Mouse (Mus musculus): Measurements from ENCODE around the gene Kif5c. TPM values are rescaled to one million over a fixed set of nuclear protein-coding genes. Genes with fewer than 3 reads are reported as not detected.

Kif5c gene
- polyA plus RNA-seq, 1 experiment = 19.0 TPM

DNA sequence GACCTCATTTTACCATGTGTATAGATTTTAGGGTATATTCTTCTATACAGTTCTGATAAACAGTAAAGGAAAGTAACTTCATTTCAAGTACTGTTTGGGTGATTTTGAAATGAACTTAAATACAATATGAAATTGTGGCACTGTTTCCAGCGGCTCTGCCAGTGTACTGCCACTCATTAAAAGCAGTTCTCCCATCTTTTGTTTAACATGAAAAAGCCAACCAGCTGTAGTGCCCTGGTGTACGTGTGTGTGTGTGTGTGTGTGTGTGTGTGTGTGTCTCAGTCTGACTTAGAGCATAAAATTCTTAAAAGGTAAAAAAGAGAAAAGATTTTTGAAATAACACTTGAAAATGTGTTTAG, 110.5 kb downstream of the Kif5c start:
- no peaks in the 10 kb centered on the region for H3K4me1 ChIP-seq (ENCODE audit: control insufficient read depth, insufficient read depth, low read length)
- TF ChIP-seq CTCF (IDR thresholded peaks at IDR 0.05; ENCODE audit: control insufficient read depth, insufficient read depth, insufficient replicate concordance, low read depth, low read length) = no peak
- TF ChIP-seq POLR2A (IDR thresholded peaks at IDR 0.05; ENCODE audit: control insufficient read depth, low read depth, low read length) = no peak
- H3K27ac ChIP-seq (ENCODE audit: control insufficient read depth, insufficient read depth, low read depth, low read length) = no peak overlapping the region
- H3K36me3 ChIP-seq (ENCODE audit: control insufficient read depth, insufficient read depth, low read length) = no peaks in the 10 kb centered on the region
- H3K27me3 ChIP-seq (ENCODE audit: control insufficient read depth, insufficient read depth, low read length) = no peaks in the 10 kb centered on the region
- H3K4me3 ChIP-seq (ENCODE audit: control insufficient read depth, low read depth, low read length) = no peak overlapping the region

GRCm38 (mm10) chr2:49730183-49730582, 111.1 kb downstream of the Kif5c start:
- H3K36me3 ChIP-seq (ENCODE audit: control insufficient read depth, insufficient read depth, low read length) = no peaks in the 10 kb centered on the region
- H3K27me3 ChIP-seq (ENCODE audit: control insufficient read depth, insufficient read depth, low read length) = no peaks in the 10 kb centered on the region
- no peaks in the 10 kb centered on the region for H3K4me1 ChIP-seq (ENCODE audit: control insufficient read depth, insufficient read depth, low read length)
- no peak overlapping the region for H3K27ac ChIP-seq (ENCODE audit: control insufficient read depth, insufficient read depth, low read depth, low read length)
- TF ChIP-seq CTCF (IDR thresholded peaks at IDR 0.05; ENCODE audit: control insufficient read depth, insufficient read depth, insufficient replicate concordance, low read depth, low read length) (no peak), POLR2A (IDR thresholded peaks at IDR 0.05; ENCODE audit: control insufficient read depth, low read depth, low read length) (no peak)
- no peak overlapping the region for H3K4me3 ChIP-seq (ENCODE audit: control insufficient read depth, low read depth, low read length)

GRCm38 (mm10) chr2:49732745-49733655, 113.9 kb downstream of the Kif5c start:
- H3K36me3 ChIP-seq (ENCODE audit: control insufficient read depth, insufficient read depth, low read length) = no peaks in the 10 kb centered on the region
- no peak overlapping the region for H3K4me3 ChIP-seq (ENCODE audit: control insufficient read depth, low read depth, low read length)
- no peaks in the 10 kb centered on the region for H3K4me1 ChIP-seq (ENCODE audit: control insufficient read depth, insufficient read depth, low read length)
- no peak for TF ChIP-seq CTCF (IDR thresholded peaks at IDR 0.05; ENCODE audit: control insufficient read depth, insufficient read depth, insufficient replicate concordance, low read depth, low read length)
- no peak for TF ChIP-seq POLR2A (IDR thresholded peaks at IDR 0.05; ENCODE audit: control insufficient read depth, low read depth, low read length)
- H3K27me3 ChIP-seq (ENCODE audit: control insufficient read depth, insufficient read depth, low read length) = no peaks in the 10 kb centered on the region
- H3K27ac ChIP-seq (ENCODE audit: control insufficient read depth, insufficient read depth, low read depth, low read length) = no peak overlapping the region

- no peaks in the 10 kb centered on the region for H3K27me3 ChIP-seq (ENCODE audit: control insufficient read depth, insufficient read depth, low read length)
- H3K4me1 ChIP-seq (ENCODE audit: control insufficient read depth, insufficient read depth, low read length) = no peaks in the 10 kb centered on the region
- no peaks in the 10 kb centered on the region for H3K36me3 ChIP-seq (ENCODE audit: control insufficient read depth, insufficient read depth, low read length)
- TF ChIP-seq POLR2A (IDR thresholded peaks at IDR 0.05; ENCODE audit: control insufficient read depth, low read depth, low read length) (no peak), CTCF (IDR thresholded peaks at IDR 0.05; ENCODE audit: control insufficient read depth, insufficient read depth, insufficient replicate concordance, low read depth, low read length) (no peak)
- H3K4me3 ChIP-seq (ENCODE audit: control insufficient read depth, low read depth, low read length) = no peak overlapping the region
- H3K27ac ChIP-seq (ENCODE audit: control insufficient read depth, insufficient read depth, low read depth, low read length) = no peak overlapping the region
These were observed 114.5 kb downstream of the Kif5c start for GRCm38 (mm10) chr2:49733656-49734008.

- H3K4me3 ChIP-seq (ENCODE audit: control insufficient read depth, low read depth, low read length) = no peak overlapping the region
- TF ChIP-seq CTCF (IDR thresholded peaks at IDR 0.05; ENCODE audit: control insufficient read depth, insufficient read depth, insufficient replicate concordance, low read depth, low read length) (peak; percentile 48; the same call in 1 of the 2 replicates), POLR2A (IDR thresholded peaks at IDR 0.05; ENCODE audit: control insufficient read depth, low read depth, low read length) (no peak)
- H3K4me1 ChIP-seq (ENCODE audit: control insufficient read depth, insufficient read depth, low read length) = no peaks in the 10 kb centered on the region
- no peaks in the 10 kb centered on the region for H3K36me3 ChIP-seq (ENCODE audit: control insufficient read depth, insufficient read depth, low read length)
- no peaks in the 10 kb centered on the region for H3K27me3 ChIP-seq (ENCODE audit: control insufficient read depth, insufficient read depth, low read length)
- no peak overlapping the region for H3K27ac ChIP-seq (ENCODE audit: control insufficient read depth, insufficient read depth, low read depth, low read length)
These were observed 115.1 kb downstream of the Kif5c start for GRCm38 (mm10) chr2:49734013-49734780.

GRCm38 (mm10) chr2:49735386-49735785, 116.3 kb downstream of the Kif5c start:
- no peaks in the 10 kb centered on the region for H3K36me3 ChIP-seq (ENCODE audit: control insufficient read depth, insufficient read depth, low read length)
- H3K4me1 ChIP-seq (ENCODE audit: control insufficient read depth, insufficient read depth, low read length) = no peaks in the 10 kb centered on the region
- TF ChIP-seq POLR2A (IDR thresholded peaks at IDR 0.05; ENCODE audit: control insufficient read depth, low read depth, low read length) (no peak), CTCF (IDR thresholded peaks at IDR 0.05; ENCODE audit: control insufficient read depth, insufficient read depth, insufficient replicate concordance, low read depth, low read length) (no peak)
- no peak overlapping the region for H3K27ac ChIP-seq (ENCODE audit: control insufficient read depth, insufficient read depth, low read depth, low read length)
- H3K4me3 ChIP-seq (ENCODE audit: control insufficient read depth, low read depth, low read length) = no peak overlapping the region
- H3K27me3 ChIP-seq (ENCODE audit: control insufficient read depth, insufficient read depth, low read length) = no peaks in the 10 kb centered on the region

DNA sequence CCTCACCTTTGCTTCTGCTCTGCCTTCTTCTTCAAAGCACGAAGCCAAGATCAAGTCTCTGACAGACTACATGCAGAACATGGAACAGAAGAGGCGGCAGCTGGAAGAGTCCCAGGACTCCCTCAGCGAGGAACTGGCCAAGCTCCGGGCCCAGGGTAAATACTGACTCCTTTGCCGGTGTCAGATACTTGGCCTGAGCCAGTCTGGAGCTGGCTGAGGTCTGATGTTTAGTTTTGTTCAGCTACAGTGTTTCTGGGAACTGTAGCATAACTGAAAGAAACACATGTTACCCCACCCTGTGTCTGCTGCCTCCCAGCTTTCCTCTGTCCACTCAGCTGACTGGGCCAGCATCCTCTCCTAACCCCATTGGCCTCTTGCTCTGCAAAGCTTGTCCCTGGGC, 119.9 kb downstream of the Kif5c start:
- Histone ChIP-seq H3K27ac (ENCODE audit: control insufficient read depth, insufficient read depth, low read depth, low read length) (peak overlapping the region; percentile 5; the same call in 1 of the 2 replicates), H3K4me3 (ENCODE audit: control insufficient read depth, low read depth, low read length) (no peak overlapping the region), H3K36me3 (ENCODE audit: control insufficient read depth, insufficient read depth, low read length) (no peaks in the 10 kb centered on the region), H3K4me1 (ENCODE audit: control insufficient read depth, insufficient read depth, low read length) (no peaks in the 10 kb centered on the region; the same call in 1 of the 2 replicates), H3K27me3 (ENCODE audit: control insufficient read depth, insufficient read depth, low read length) (no peaks in the 10 kb centered on the region)
- no peak for TF ChIP-seq POLR2A (IDR thresholded peaks at IDR 0.05; ENCODE audit: control insufficient read depth, low read depth, low read length)
- no peak for TF ChIP-seq CTCF (IDR thresholded peaks at IDR 0.05; ENCODE audit: control insufficient read depth, insufficient read depth, insufficient replicate concordance, low read depth, low read length)

All from testis, adult 2 months (tissue).